Mouse (Mus musculus) cortical plate, adult 2 months (tissue): ENCODE measurements at regions not wholly inside any gene's neighbourhood (a gene's known extent, or its start where the extent isn't known, plus 50 kb on each side); places are given as distances from the start of the nearest gene placed in this dataset.

ENCODE experiments used
- H3K27ac ChIP-seq: fragments of 200-500 bp; 2 replicates; pipeline ENCODE4 v1.5.1; 2012; ENCODE audit warnings: low read length, control low read depth, inconsistent platforms; ENCODE audit not compliant: insufficient read depth
- H3K4me1 ChIP-seq: fragments of 200-500 bp; 2 replicates; pipeline ENCODE4 v1.6.1; 2011; ENCODE audit warnings: low read length; ENCODE audit not compliant: control insufficient read depth, insufficient read depth
- H3K4me3 ChIP-seq: fragments of 200-500 bp; 2 replicates; pipeline ENCODE4 v1.5.1; 2011; ENCODE audit warnings: mild to moderate bottlenecking, low read length, control low read depth; ENCODE audit not compliant: insufficient read depth
- CTCF ChIP-seq: fragments of 200-500 bp; IDR thresholded peaks from 2 replicates; pipeline ENCODE4 v1.5.1; 2011; ENCODE audit warnings: mild to moderate bottlenecking, control low read depth, low read length; ENCODE audit not compliant: insufficient read depth; ENCODE audit errors: extremely low read depth
- POLR2A ChIP-seq: fragments of 200-500 bp; IDR thresholded peaks from 2 replicates; pipeline ENCODE4 v1.6.1; 2011; ENCODE audit warnings: mild to moderate bottlenecking, low read length, control low read depth; ENCODE audit not compliant: insufficient read depth; ENCODE audit errors: extremely low read depth

DNA sequence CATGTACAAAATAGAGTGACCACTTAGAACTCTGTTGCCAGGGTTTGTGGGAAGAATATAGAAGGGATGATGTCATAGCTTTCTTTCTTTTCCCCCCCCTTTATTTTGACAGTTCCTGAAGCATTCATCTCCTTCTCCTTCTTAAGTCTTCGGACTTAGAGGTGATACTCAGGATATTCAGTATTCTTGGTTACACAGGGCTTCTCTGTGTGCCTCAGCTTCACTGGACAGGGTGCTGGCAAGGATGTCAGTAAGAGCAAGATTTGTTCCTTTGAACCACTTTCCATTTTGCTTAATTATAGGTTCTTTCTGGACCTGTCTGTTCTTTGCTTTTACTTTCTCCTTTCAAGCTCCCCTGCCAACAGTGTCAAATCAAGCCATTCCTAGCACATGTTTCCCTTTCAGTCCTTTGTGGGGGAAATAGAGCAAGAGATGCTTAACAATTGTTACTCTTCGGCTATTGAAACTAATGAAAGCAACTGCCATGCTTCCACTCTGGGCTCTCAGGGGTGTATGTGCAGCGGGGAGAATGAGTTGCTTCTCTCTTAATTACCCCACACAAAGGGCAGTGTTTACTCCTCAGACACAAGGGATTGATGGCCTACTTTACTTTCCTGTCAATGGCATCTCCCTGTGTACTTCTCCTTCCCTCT lies 422.8 kb downstream of the Flrt2 start:
- no peak for TF ChIP-seq CTCF
- TF ChIP-seq POLR2A = no peak
- H3K27ac ChIP-seq = no peak overlapping the region
- no peaks in the 10 kb centered on the region for H3K4me1 ChIP-seq
- H3K4me3 ChIP-seq = no peak overlapping the region

- Histone ChIP-seq H3K4me3 (no peak overlapping the region), H3K27ac (no peak overlapping the region), H3K4me1 (no peaks in the 10 kb centered on the region)
- TF ChIP-seq POLR2A = no peak
- TF ChIP-seq CTCF = no peak
Observed at GRCm38 (mm10) chr12:96117553-96117952, 425.5 kb downstream of the Flrt2 start.

DNA sequence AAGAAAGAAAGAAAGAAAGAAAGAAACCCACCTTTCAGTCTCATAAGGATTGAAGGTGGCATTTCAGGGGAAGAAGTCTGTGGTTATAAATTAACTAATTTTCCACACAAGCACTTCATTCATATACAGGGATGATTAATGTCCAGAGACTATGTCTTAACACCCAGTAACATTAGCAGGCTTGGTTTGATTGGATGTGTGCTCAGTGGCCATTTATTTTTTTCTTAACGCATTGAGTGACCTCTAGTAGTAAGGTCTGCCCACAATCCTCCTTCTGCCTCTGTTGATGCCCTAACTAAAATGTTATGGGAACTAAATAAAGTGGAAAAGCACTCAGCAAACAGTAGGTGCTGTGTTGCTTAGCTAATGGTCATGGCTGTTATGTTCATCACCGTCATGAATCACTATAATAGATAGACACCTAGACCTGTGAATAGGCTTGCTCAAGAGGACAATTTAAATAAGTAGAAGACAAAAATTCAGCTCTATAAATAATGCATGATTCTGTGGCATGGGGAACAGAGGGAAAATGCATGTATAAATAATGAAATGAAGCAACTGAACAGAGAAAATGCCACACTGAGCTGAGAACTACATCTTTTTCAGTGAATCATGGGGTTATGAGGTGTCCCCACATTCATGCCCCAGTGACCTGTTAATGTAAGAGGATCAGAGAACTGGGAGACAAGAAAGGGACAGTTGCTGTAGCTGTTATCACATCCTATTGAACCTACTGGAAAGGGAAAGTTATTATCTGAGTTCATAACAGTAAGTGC lies 432.3 kb downstream of the Flrt2 start:
- Histone ChIP-seq H3K27ac (no peak overlapping the region), H3K4me1 (no peaks in the 10 kb centered on the region), H3K4me3 (no peak overlapping the region)
- TF ChIP-seq CTCF = no peak
- TF ChIP-seq POLR2A = no peak

DNA sequence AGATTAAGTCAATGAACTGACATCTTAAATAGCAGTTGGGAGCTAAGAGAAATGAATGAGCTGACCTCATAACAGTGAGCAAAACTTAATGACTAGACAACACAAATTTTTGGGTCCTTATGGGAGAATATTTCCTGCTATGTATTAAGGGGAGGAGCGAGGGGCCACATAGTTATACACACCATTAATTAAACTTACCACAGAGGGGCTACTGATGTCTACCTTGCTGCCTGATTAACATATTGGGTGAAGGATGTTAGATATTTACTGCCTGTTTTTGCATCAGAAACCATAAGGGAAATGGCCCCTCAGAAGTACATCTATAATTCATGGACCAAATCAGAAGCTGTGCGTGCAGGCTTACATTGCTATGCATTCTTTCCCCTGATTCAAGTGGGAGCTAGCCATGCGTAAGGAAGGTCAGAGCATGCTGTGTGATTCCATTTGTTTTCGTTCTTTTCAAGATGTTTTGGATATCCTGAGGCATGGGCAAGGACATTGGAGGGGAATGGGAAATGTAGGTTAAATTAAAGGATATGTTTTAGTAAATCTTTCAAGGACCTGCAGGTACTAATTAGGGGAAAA lies 437.9 kb downstream of the Flrt2 start:
- no peak overlapping the region for H3K4me3 ChIP-seq
- H3K4me1 ChIP-seq = no peaks in the 10 kb centered on the region
- no peak overlapping the region for H3K27ac ChIP-seq
- TF ChIP-seq CTCF = no peak
- no peak for TF ChIP-seq POLR2A

GRCm38 (mm10) chr12:96130796-96131512 lies 438.9 kb downstream of the Flrt2 start:
- Histone ChIP-seq H3K27ac (no peak overlapping the region), H3K4me1 (no peaks in the 10 kb centered on the region), H3K4me3 (no peak overlapping the region)
- TF ChIP-seq POLR2A = no peak
- no peak for TF ChIP-seq CTCF

DNA sequence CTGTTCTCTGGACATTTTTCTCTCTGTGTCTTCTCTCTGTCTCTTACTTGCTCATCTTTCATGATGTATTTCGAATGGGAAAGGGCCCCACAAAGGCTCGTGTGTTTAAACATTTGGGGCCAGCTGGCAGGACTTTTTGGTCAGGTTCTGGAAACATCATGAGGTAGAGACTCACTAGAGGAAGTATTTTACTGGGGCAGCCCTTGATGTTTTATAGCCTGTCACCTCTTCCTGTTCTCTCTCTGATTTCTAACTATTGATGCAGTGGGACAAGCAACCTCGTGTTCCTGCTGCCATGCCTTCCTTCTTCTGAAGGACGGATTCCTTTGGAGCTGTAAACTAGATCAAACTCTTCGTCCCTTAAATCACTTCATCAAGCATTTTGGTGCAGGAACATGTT lies 442.1 kb downstream of the Flrt2 start:
- TF ChIP-seq POLR2A (no peak), CTCF (no peak)
- Histone ChIP-seq H3K4me3 (no peak overlapping the region), H3K27ac (no peak overlapping the region), H3K4me1 (no peaks in the 10 kb centered on the region)

DNA sequence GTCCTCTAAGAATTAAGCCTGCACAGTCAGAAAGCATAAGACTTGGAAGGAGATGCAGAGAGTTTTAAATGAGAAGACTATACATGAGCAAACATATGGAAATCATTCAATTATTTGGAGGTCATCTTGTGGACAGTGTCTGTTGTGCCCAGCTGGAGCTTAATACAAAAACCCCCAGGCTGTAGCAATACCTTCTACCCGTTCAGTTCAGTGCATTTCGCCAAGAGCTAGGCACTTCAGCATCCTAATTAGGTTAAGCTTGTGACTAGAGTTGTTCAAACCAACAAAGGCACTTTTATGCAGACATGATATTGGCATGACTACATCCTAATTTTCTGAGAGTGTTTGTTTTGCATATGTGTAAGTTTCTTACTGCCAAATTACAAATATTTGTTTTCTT lies 449.7 kb downstream of the Flrt2 start:
- Histone ChIP-seq H3K27ac (no peak overlapping the region), H3K4me3 (no peak overlapping the region), H3K4me1 (no peaks in the 10 kb centered on the region)
- no peak for TF ChIP-seq POLR2A
- no peak for TF ChIP-seq CTCF

DNA sequence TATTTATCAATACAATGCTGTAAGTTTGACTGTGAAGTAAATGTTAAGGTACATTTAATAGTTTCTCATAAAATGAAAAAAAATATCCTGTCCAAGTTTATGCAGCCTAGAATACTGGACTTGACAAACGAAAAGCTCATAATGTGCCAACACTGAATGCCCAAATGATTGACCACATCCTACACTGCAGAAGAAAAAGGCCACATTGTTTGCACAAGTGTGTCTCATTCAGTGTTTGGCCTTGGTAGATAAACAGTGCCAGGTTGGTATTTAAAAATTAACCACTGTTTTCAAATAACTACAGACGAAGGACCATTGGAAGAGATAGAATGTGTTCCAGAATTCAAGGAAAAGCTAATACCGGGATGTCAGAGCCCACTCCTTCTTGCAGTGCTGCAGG lies 462.1 kb downstream of the Flrt2 start:
- H3K4me1 ChIP-seq = no peaks in the 10 kb centered on the region
- no peak for TF ChIP-seq POLR2A
- H3K27ac ChIP-seq = no peak overlapping the region
- no peak overlapping the region for H3K4me3 ChIP-seq

DNA sequence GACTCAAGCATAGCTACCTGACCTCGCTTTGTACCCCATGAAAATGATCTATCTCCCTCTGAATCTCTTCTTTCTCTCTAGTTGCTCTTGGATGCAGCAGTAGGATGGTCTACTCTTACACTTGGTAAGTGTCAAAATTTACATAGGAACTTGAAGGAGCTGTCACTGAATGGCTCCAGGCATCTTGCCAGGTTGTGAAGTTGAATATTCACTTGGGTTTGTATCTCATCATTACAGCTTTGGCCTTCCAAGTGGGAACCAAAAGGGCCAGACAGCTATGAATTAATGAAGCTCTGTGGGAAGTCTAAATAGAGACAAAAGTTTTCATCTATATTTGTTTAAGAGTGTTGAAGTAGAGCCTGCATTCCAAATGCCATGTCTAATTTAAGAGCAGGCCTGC lies 475.5 kb downstream of the Flrt2 start:
- Histone ChIP-seq H3K4me1 (no peaks in the 10 kb centered on the region), H3K27ac (no peak overlapping the region), H3K4me3 (no peak overlapping the region)
- TF ChIP-seq CTCF (no peak), POLR2A (no peak)

GRCm38 (mm10) chr12:96198928-96199327 lies 506.9 kb downstream of the Flrt2 start:
- H3K27ac ChIP-seq = no peak overlapping the region
- no peak overlapping the region for H3K4me3 ChIP-seq
- no peaks in the 10 kb centered on the region for H3K4me1 ChIP-seq
- no peak for TF ChIP-seq POLR2A
- TF ChIP-seq CTCF = no peak
